Mouse (Mus musculus) heart, adult 2 months (tissue): ENCODE data around the gene Mrtfa. TPM values are rescaled to one million over a fixed set of nuclear protein-coding genes. Genes with fewer than 3 reads are reported as not detected.

Experiments
- DNase-seq, 2 experiments: peaks; one replicate each; pipeline ENCODE4 v3.0.0; 2021
- H3K27ac ChIP-seq: fragments of 200-600 bp; 2 replicates; pipeline ENCODE4 v1.8.1; 2022
- H3K27me3 ChIP-seq: fragments of 200-500 bp; 2 replicates; pipeline ENCODE4 v1.6.1; 2012; ENCODE audit warnings: mild to moderate bottlenecking, low read length, inconsistent platforms, mixed read lengths; ENCODE audit not compliant: control insufficient read depth, insufficient read depth
- H3K36me3 ChIP-seq: fragments of 200-500 bp; 2 replicates; pipeline ENCODE4 v1.6.1; 2012; ENCODE audit warnings: low read length, inconsistent platforms; ENCODE audit not compliant: control insufficient read depth, insufficient read depth
- H3K4me1 ChIP-seq: fragments of 200-500 bp; 2 replicates; pipeline ENCODE4 v1.6.1; 2011; ENCODE audit warnings: low read length; ENCODE audit not compliant: control insufficient read depth, insufficient read depth
- H3K4me3 ChIP-seq: fragments of 200-600 bp; 2 replicates; pipeline ENCODE4 v1.8.1; 2022
- H3K79me2 ChIP-seq: fragments of 200-500 bp; replicated peaks from 2 replicates; pipeline ENCODE4 v1.6.1; 2012; ENCODE audit warnings: mild to moderate bottlenecking, inconsistent platforms, low read length, moderate library complexity, mixed read lengths; ENCODE audit not compliant: control insufficient read depth, insufficient read depth
- H3K9ac ChIP-seq: fragments of 200-500 bp; 2 replicates; pipeline ENCODE4 v1.6.1; 2012; ENCODE audit warnings: low read depth, mild to moderate bottlenecking, control low read depth, inconsistent platforms, low read length, mixed read lengths
- CTCF ChIP-seq: fragments of 200-600 bp; IDR thresholded peaks from 2 replicates; pipeline ENCODE4 v1.8.1; 2022; ENCODE audit warnings: antibody characterized with exemption, mild to moderate bottlenecking, moderate library complexity
- EP300 ChIP-seq: fragments of 200-500 bp; IDR thresholded peaks from 2 replicates; pipeline ENCODE4 v1.6.1; 2011; ENCODE audit warnings: low read depth, low read length, control low read depth; ENCODE audit not compliant: insufficient read depth
- POLR2A ChIP-seq: fragments of 200-500 bp; IDR thresholded peaks from 2 replicates; pipeline ENCODE4 v1.6.1; 2011; ENCODE audit warnings: mild to moderate bottlenecking, low read depth, low read length, control low read depth; ENCODE audit not compliant: insufficient read depth
- WGBS: fragments of 180-500 bp; shearing (Covaris S2); methylation state at CpG from one replicate; pipeline ENCODE4 v1.1.7; 2018; 5-methylcytosine and 5-hydroxymethylcytosine counted together
- intact Hi-C: fragments of 180-260 bp; cut with DNase I; formaldehyde crosslinking; loops from one replicate; pipeline ENCODE4 v1.15.1; 2025
- polyA plus RNA-seq: library from polyadenylated mRNA; depleted of rRNA; stranded (reverse); fragments of >200 nt; gene quantifications from 2 replicates; pipeline ENCODE4 v1.2.3, GENCODE M21; 2012
- total RNA-seq, 2 experiments: library from RNA; stranded (reverse); gene quantifications; 2 replicates each; pipeline ENCODE4 v1.2.3; 2021

Gene Mrtfa
- total and polyA plus RNA-seq, 3 experiments = 7.2 to 11.0 (median 9.0) TPM

- WGBS = 58% methylated on average over 3 of the region's 3 CpGs
Measured at GRCm38 (mm10) chr15:81175633-81176032, 14.9 kb downstream of the Mrtfa start.

GRCm38 (mm10) chr15:81172259-81172658, 18.3 kb downstream of the Mrtfa start:
- no peaks in the 10 kb centered on the region for H3K4me1 ChIP-seq
- H3K27me3 ChIP-seq = no peaks in the 10 kb centered on the region
- no peak overlapping the region for H3K4me3 ChIP-seq
- no peak overlapping the region for H3K27ac ChIP-seq
- no peaks in the 10 kb centered on the region for H3K36me3 ChIP-seq
- TF ChIP-seq EP300 (no peak), POLR2A (no peak)
- no peaks in the 10 kb centered on the region for H3K79me2 ChIP-seq
- no peak overlapping the region for H3K9ac ChIP-seq
- WGBS = 89% methylated on average over 8 of the region's 8 CpGs
- no peak for DNase-seq
- intact Hi-C loops = no loop called here

More at GRCm38 (mm10) chr15:81175633-81176032, 14.9 kb downstream of the Mrtfa start:
- H3K4me1 ChIP-seq = peaks cover 6% of the 10 kb centered on the region
- intact Hi-C loops = no loop called here
- H3K27me3 ChIP-seq = no peaks in the 10 kb centered on the region
- no peak overlapping the region for H3K9ac ChIP-seq
- DNase-seq = no peak
- no peak overlapping the region for H3K27ac ChIP-seq
- H3K79me2 ChIP-seq = 0 out of 2 replicates have a peak, but pooled peaks cover 1% of the 10 kb centered on the region
- H3K36me3 ChIP-seq = no peaks in the 10 kb centered on the region
- TF ChIP-seq CTCF (no peak), POLR2A (no peak), EP300 (no peak)
- H3K4me3 ChIP-seq = no peak overlapping the region

- 59% methylated on average over 6 of the region's 6 CpGs for WGBS
- Histone ChIP-seq H3K4me1 (0 out of 2 replicates have a peak, but pooled peaks cover 2% of the 10 kb centered on the region), H3K36me3 (no peaks in the 10 kb centered on the region), H3K9ac (no peak overlapping the region), H3K27ac (no peak overlapping the region), H3K79me2 (no peaks in the 10 kb centered on the region; the same call in 1 of the 2 replicates), H3K27me3 (no peaks in the 10 kb centered on the region), H3K4me3 (no peak overlapping the region)
- intact Hi-C loops = no loop called here
- no peak for DNase-seq
- no peak for TF ChIP-seq CTCF
- TF ChIP-seq EP300 = no peak
- TF ChIP-seq POLR2A = no peak
Measured at GRCm38 (mm10) chr15:81168735-81169134, 21.8 kb downstream of the Mrtfa start.

- no peak for TF ChIP-seq POLR2A
- no peak for TF ChIP-seq CTCF
- no peak for TF ChIP-seq EP300
- Histone ChIP-seq H3K27me3 (no peaks in the 10 kb centered on the region), H3K4me3 (no peak overlapping the region), H3K4me1 (0 out of 2 replicates have a peak, but pooled peaks cover 2% of the 10 kb centered on the region), H3K27ac (no peak overlapping the region), H3K36me3 (no peaks in the 10 kb centered on the region), H3K9ac (no peak overlapping the region), H3K79me2 (no peaks in the 10 kb centered on the region; the same call in 1 of the 2 replicates)
- intact Hi-C loops = no loop called here
- no peak for DNase-seq
- WGBS = 76% methylated on average over 10 of the region's 10 CpGs
Measured at GRCm38 (mm10) chr15:81167831-81168230, 22.7 kb downstream of the Mrtfa start.

- no peak for DNase-seq
- Histone ChIP-seq H3K79me2 (no peaks in the 10 kb centered on the region; the same call in 1 of the 2 replicates), H3K9ac (no peak overlapping the region), H3K27me3 (no peaks in the 10 kb centered on the region), H3K27ac (no peak overlapping the region), H3K4me3 (no peak overlapping the region), H3K36me3 (no peaks in the 10 kb centered on the region), H3K4me1 (0 out of 2 replicates have a peak, but pooled peaks cover 2% of the 10 kb centered on the region)
- 92% methylated on average over 5 of the region's 5 CpGs for WGBS
- intact Hi-C loops = no loop called here
- TF ChIP-seq POLR2A = no peak
- TF ChIP-seq EP300 = no peak
- no peak for TF ChIP-seq CTCF
Measured at GRCm38 (mm10) chr15:81166291-81166690, 24.3 kb downstream of the Mrtfa start.

- no peak for DNase-seq
- 64% methylated on average over 9 of the region's 9 CpGs for WGBS
- Histone ChIP-seq H3K9ac (no peak overlapping the region), H3K4me1 (0 out of 2 replicates have a peak, but pooled peaks cover 2% of the 10 kb centered on the region), H3K4me3 (no peak overlapping the region), H3K27me3 (no peaks in the 10 kb centered on the region), H3K36me3 (no peaks in the 10 kb centered on the region), H3K27ac (no peak overlapping the region), H3K79me2 (no peaks in the 10 kb centered on the region; the same call in 1 of the 2 replicates)
- TF ChIP-seq EP300 = no peak
- TF ChIP-seq CTCF = no peak
- TF ChIP-seq POLR2A = no peak
- intact Hi-C loops = no loop called here
Measured at GRCm38 (mm10) chr15:81164560-81165310, 25.8 kb downstream of the Mrtfa start.
